Mouse (Mus musculus) bone marrow, adult 2 months (tissue): Measurements from ENCODE around the gene Rab5b.

Experiments used
- CTCF ChIP-seq: fragments of 200-500 bp; IDR thresholded peaks from 2 replicates; pipeline ENCODE4 v1.5.1; 2011; ENCODE audit warnings: low read length, control low read depth; ENCODE audit not compliant: control insufficient read depth, insufficient read depth
- POLR2A ChIP-seq: fragments of 200-500 bp; IDR thresholded peaks from 2 replicates; pipeline ENCODE4 v1.6.1; 2011; ENCODE audit warnings: low read depth, mild to moderate bottlenecking, control low read depth, low read length, borderline replicate concordance; ENCODE audit not compliant: control insufficient read depth

- TF ChIP-seq POLR2A, result no peak
- no peak for TF ChIP-seq CTCF
Measured at GRCm38 (mm10) chr10:128645111-128646011, 50.7 kb downstream of the Rab5b start, which contains the start of gene Ikzf4.
